18 mouse cellular contexts compared by ENCODE assay signal in genomic region chr7:142379186-142379585, GRCm38 (mm10). TPM values are rescaled to one million over a fixed set of nuclear protein-coding genes. Genes with fewer than 3 reads are reported as not detected.
DNase-seq lines count a peak whose midpoint lies in the region; ATAC-seq lines count a peak whose summit lies in the region.
"Had no signal": no experiment of that assay in that cellular context is flagged by ENCODE, and none has a peak within 500 bp of the region (broad histone marks: within the 10 kb centered on the region; RNA-seq: fewer than 3 reads in every experiment).

No protein-coding gene starts in this region.

- H3K9me3 ChIP-seq in liver, embryonic 16.5 days (replicated peaks; ENCODE audit: control insufficient read depth, low read length) = no peaks in the 10 kb centered on the region
- H3K9me3 ChIP-seq: limb, embryonic 12.5 days; neural tube, embryonic 15.5 days had no signal

- no peak for ATAC-seq in liver, embryonic 16.5 days (ENCODE audit: low read depth)
- ATAC-seq: forebrain, embryonic 16.5 days had no signal

- peak; percentile 21 for DNase-seq in cerebellum, adult 9-11 months
- no peak for DNase-seq in cerebellum, adult 9-10 months
- DNase-seq in T-cell, adult 2 months (ENCODE audit: low spot score) = peak; percentile 43
- DNase-seq in thymus, postnatal 14 days = peak; percentile 76
- DNase-seq in urinary bladder, adult 18-20 months (ENCODE audit: low spot score in 2 of 2) = no peak
- no peak for DNase-seq in urinary bladder, postnatal 14 days (ENCODE audit: low spot score)
- DNase-seq: adrenal gland, postnatal 25 days; cerebellum, postnatal 25 days; gastrocnemius, adult 2 months had no signal

- no peak overlapping the region for H3K4me2 ChIP-seq in liver, embryonic 16.5 days (ENCODE audit: low read depth, low read length)
- H3K4me2 ChIP-seq: heart, embryonic 11.5 days; limb, embryonic 12.5 days; neural tube, embryonic 15.5 days had no signal

- no peaks in the 10 kb centered on the region for H3K27me3 ChIP-seq in liver, embryonic 16.5 days (ENCODE audit: control insufficient read depth, insufficient read depth, low read depth, low read length)

- H3K4me3 ChIP-seq in liver, embryonic 16.5 days (ENCODE audit: low read depth, low read length) = no peak overlapping the region
- H3K4me3 ChIP-seq: gastrocnemius, adult 2 months; limb, embryonic 12.5 days; neural tube, embryonic 15.5 days had no signal

- peaks cover 80% of the 10 kb centered on the region for H3K36me3 ChIP-seq in liver, embryonic 16.5 days (ENCODE audit: control insufficient read depth, insufficient read depth)

- H3K27ac ChIP-seq in liver, embryonic 16.5 days (ENCODE audit: low read length) = peak overlapping the region; percentile 76
- H3K27ac ChIP-seq: gastrocnemius, adult 2 months; limb, embryonic 12.5 days; neural tube, embryonic 15.5 days had no signal

- H3K4me1 ChIP-seq in liver, embryonic 16.5 days (ENCODE audit: control insufficient read depth, low read depth, low read length) = peaks cover 73% of the 10 kb centered on the region
- H3K4me1 ChIP-seq: limb, embryonic 12.5 days; neural tube, embryonic 15.5 days had no signal

- 80% methylated on average over 6 of the region's 6 CpGs for WGBS in liver, embryonic 16.5 days (ENCODE audit: insufficient replicate concordance)

- no peak overlapping the region for H3K9ac ChIP-seq in liver, embryonic 16.5 days (ENCODE audit: low read depth, low read length)
- H3K9ac ChIP-seq: limb, embryonic 12.5 days; neural tube, embryonic 15.5 days had no signal

RNA-seq across cellular contexts. Expression of gene Gm49369, which starts 3.3 kb away (rescaled TPM):
- 1.4 and 1.8 TPM in 2 replicates for polyA plus RNA-seq in liver, embryonic 16.5 days (2015; fragmentation: Nextera tagmentation; extraction: Ambion mirVana)
- polyA plus RNA-seq: forebrain, embryonic 16.5 days; heart, embryonic 11.5 days; hindbrain, embryonic 11.5 days; intestine, embryonic 14.5 days; kidney, embryonic 14.5 days; neural tube, embryonic 15.5 days; stomach, embryonic 16.5 days had no signal

RNA-seq across cellular contexts. Expression of gene Ifitm10, which starts 5.6 kb away (rescaled TPM):
- polyA plus RNA-seq in liver, embryonic 16.5 days (2015; fragmentation: Nextera tagmentation; extraction: Ambion mirVana) = 1.6 and 2.0 TPM in 2 replicates

RNA-seq across cellular contexts. Expression of gene Ctsd, which starts 8.7 kb away (rescaled TPM):
- polyA plus RNA-seq in liver, embryonic 16.5 days (2015; fragmentation: Nextera tagmentation; extraction: Ambion mirVana) = 408 and 415 TPM in 2 replicates

RNA-seq across cellular contexts. Expression of gene Syt8, which starts 55.5 kb away (rescaled TPM):
- 0.14 TPM in 1 of 2 replicates, not detected in the other for polyA plus RNA-seq in liver, embryonic 16.5 days (2015; fragmentation: Nextera tagmentation; extraction: Ambion mirVana)
- polyA plus RNA-seq: forebrain, embryonic 16.5 days; hindbrain, embryonic 11.5 days; kidney, embryonic 14.5 days had no signal

Comparison
In these comparisons a context has a peak if more than half of its experiments do, and no peak if none do; other contexts are left out.
1. DNase-seq: peak in cerebellum, adult 9-11 months (single experiment), T-cell, adult 2 months (single experiment) and thymus, postnatal 14 days (single experiment); none in cerebellum, adult 9-10 months (single experiment), urinary bladder, adult 18-20 months (0 of 2) and urinary bladder, postnatal 14 days (single experiment).